Mouse (Mus musculus): ENCODE data around the gene Acaca. TPM values are rescaled to one million over a fixed set of nuclear protein-coding genes. Genes with fewer than 3 reads are reported as not detected.
"Not testable (repeated sequence)": the region's sequence is repeated elsewhere in the genome, so short reads cannot be mapped to it uniquely, and the experiment has no call there.

The Acaca gene
- polyA plus RNA-seq, 1 experiment from 2014 or later = 10.9 TPM

DNA sequence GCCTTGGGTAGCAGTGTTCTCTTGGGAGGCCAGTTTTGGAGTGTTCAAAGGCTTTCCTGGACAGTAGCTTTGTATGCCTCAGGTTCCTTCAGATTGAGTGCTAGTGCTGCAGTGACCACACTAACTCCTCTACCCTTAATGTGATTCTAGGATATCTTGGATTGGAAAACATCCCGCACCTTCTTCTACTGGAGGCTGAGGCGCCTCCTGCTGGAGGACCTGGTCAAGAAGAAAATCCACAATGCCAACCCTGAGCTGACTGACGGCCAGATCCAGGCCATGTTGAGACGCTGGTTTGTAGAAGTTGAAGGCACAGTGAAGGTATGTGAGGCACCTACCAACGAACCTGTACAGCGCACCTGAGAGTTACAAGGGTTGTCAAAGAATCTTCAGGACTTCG is 262.6 kb downstream of the Acaca start:
- H3K27ac ChIP-seq; H3K79me2 ChIP-seq (ENCODE audit: inconsistent target); H3K4me3 ChIP-seq (ENCODE audit: inconsistent target); H3K36me3 ChIP-seq (ENCODE audit: inconsistent target): not testable (repeated sequence)
- 92% methylated on average over 7 of the region's 7 CpGs for WGBS (ENCODE audit: missing documents)

DNA sequence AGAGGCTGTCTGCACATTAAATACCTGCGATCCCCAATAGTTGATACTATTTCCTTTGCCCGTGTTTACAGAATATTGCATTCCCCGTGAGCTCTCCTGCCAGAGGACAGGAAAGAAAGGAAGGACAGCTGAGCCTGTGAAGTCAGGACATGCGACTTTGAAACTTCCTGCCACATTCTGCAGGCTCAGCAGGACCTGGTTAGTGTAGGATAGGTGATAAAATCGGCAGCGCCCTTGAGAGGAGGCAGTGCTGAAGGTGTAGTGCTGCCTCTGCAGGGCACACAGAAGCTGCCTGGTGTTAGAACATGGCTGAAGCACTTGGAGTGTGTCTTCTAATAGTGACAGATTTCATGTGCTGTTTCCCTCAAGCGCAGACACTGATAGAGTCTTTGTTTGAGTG is 264.1 kb downstream of the Acaca start:
- Histone ChIP-seq H3K27ac (no peak overlapping the region), H3K4me3 (ENCODE audit: inconsistent target) (no peak overlapping the region), H3K36me3 (ENCODE audit: inconsistent target) (peaks cover 3% of the 10 kb centered on the region; the same call in 1 of the 2 replicates), H3K79me2 (ENCODE audit: inconsistent target) (no peaks in the 10 kb centered on the region)
- WGBS (ENCODE audit: missing documents) = 83% methylated on average over 7 of the region's 7 CpGs

DNA sequence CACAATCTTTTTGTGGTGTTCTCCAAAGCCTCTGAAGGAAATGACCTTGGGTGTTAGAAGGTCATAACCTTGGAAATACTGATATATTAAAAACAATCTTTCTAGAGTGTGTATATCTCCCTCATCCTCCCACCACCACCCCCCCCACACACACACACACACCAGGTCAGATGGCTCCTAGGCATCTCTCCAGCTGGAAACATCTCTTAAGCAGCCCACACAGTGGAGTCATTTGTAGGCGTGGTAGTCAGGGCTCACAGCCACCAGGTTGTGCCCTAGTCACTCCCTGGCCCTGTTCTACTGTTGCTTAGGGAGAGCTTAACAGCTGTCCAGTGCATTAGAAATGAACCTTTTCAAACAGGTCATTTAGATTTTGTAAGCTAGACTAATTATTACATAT is 265.5 kb downstream of the Acaca start:
- Histone ChIP-seq H3K4me3 (ENCODE audit: inconsistent target) (no peak overlapping the region), H3K36me3 (ENCODE audit: inconsistent target) (peaks cover 3% of the 10 kb centered on the region; the same call in 1 of the 2 replicates), H3K27ac (no peak overlapping the region), H3K79me2 (ENCODE audit: inconsistent target) (no peaks in the 10 kb centered on the region)
- WGBS (ENCODE audit: missing documents) = 100% methylated on average over 1 of the region's 1 CpGs

DNA sequence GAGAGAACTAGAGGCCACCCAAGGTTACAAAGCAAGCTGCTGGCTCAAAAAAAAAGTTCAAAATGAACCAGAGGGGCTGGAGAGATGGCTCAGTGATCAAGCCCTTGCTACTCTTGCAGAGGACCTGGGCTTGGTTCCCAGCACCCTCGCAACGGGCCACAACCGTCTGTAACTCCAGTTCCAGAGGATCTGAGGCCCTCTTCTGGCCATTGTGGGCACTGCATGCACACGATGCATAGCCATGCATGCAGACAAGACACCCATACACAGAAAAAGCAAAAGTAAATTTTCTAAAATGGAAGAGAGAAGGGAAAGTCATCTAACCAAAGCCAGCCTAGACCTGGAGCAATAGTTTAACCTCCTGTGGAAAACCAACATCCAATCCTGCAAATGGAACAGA is 277.3 kb downstream of the Acaca start:
- H3K27ac ChIP-seq = no peak overlapping the region
- no peak overlapping the region for H3K4me3 ChIP-seq (ENCODE audit: inconsistent target)
- no peaks in the 10 kb centered on the region for H3K79me2 ChIP-seq (ENCODE audit: inconsistent target)
- H3K36me3 ChIP-seq (ENCODE audit: inconsistent target) = no peaks in the 10 kb centered on the region
- 95% methylated on average over 4 of the region's 4 CpGs for WGBS (ENCODE audit: missing documents)

DNA sequence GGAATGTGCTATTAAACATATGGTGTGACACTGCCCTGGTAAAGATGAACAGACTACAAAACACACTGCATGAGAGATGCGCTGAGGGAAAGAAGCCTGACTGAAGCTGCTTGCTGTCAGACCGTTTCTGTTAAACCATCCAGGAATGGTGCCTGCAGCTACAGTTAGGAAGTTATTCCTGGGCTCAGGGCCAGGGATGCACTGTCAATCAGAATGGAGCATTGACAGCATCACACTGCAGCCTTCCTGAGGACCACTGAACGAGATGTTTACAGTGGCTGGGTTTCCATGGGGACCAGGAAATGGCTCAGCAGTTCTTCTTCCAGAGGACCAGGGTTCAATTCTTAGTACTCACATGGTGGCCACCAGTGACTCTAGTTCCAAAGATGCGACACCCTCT is 280.9 kb downstream of the Acaca start:
- Histone ChIP-seq H3K4me3 (ENCODE audit: inconsistent target) (no peak overlapping the region), H3K79me2 (ENCODE audit: inconsistent target) (no peaks in the 10 kb centered on the region), H3K27ac (no peak overlapping the region), H3K36me3 (ENCODE audit: inconsistent target) (no peaks in the 10 kb centered on the region)
- 58% methylated on average over 4 of the region's 4 CpGs for WGBS (ENCODE audit: missing documents)

DNA sequence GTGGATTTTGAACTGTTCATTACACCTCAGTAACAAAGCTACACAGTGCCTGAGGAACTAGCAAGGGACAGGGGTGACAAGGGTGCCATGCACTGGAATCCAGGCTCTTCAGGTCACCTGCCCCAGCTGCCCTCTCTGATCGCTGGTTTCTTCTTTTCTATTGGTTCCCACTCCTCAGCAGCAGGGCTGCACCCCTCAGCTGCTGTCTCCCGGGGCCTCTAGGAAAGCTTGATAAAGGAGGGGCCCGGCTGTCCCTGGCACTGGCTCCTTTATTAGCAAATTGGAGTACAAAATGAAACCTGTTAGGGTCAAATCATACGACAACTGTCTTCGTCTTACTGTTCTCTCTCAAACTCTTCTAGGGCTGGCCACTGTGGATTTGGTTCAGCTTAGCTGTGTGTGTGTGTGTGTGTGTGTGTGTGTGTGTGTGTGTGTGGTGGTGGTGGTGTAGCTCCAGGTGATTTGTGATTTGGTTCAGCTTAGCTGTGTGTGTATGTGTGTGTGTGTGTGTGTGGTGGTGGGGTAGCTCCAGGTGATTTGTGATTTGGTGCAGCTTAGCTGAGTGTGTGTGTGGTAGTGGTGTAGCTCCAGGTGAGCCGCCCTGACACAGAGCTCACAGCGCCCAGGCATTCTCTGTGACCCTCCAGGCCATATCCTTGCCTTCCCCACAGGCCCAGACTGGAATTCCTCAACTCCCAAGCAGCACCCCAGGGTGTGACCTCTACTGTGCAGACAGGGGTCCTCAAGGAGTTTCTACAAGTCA is 281.6 kb downstream of the Acaca start:
- H3K27ac ChIP-seq = no peak overlapping the region
- no peaks in the 10 kb centered on the region for H3K79me2 ChIP-seq (ENCODE audit: inconsistent target)
- H3K4me3 ChIP-seq (ENCODE audit: inconsistent target) = no peak overlapping the region
- 80% methylated on average over 7 of the region's 7 CpGs for WGBS (ENCODE audit: missing documents)
- H3K36me3 ChIP-seq (ENCODE audit: inconsistent target) = no peaks in the 10 kb centered on the region

DNA sequence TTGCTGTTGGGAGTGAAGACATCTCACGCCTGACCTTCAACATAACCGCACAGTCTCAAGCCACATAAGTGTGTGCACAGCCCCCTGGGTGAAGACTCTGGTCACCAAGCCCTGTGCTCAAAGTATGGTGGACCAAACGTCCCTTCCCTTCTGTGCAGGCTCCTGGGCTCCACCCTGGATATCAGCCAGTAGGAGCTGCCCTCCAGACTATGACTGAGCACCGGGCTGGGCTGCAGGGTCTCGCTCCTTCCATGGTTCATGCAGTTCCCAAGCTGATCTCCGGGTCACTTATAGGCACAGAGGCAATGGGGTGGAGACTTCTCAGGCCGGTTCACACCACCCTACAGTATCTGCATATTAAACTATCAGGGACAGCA is 282.2 kb downstream of the Acaca start:
- 79% methylated on average over 7 of the region's 7 CpGs for WGBS (ENCODE audit: missing documents)
- H3K36me3 ChIP-seq (ENCODE audit: inconsistent target) = no peaks in the 10 kb centered on the region
- H3K4me3 ChIP-seq (ENCODE audit: inconsistent target) = no peak overlapping the region
- no peak overlapping the region for H3K27ac ChIP-seq
- H3K79me2 ChIP-seq (ENCODE audit: inconsistent target) = no peaks in the 10 kb centered on the region

DNA sequence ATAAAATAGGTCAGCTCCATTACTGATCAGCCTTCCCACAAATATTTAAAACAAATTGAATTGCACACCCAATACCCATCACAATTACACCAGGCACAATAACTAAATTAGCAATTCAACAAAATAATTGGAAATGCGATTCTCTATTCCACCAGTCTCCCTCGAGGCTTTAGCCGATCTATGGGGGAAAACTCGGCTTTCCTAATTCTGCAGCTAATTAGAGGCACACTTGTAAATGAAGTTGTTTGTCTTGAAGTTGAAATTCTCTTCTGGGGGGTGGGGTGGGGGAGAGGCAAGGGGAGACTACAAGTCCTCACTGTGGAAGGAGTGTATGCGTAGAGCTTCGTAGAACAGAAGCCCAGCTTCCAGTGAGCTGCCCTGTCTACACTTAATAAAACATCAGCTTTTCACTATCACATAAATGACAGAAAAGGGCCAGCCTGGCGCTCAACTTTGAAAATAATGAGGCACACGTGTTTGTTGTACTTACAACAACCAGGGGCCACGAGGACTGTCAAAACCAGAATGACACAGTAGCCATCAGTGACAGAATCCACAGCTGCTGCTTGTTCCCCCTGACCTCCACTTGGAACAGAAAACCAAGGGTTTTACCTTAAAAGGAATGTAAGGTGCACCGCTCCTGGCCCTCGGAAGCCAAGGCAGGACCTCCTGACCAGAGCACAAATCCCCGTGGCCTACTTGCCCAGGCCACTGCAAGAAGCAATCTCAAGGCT is 282.9 kb downstream of the Acaca start:
- 92% methylated on average over 11 of the region's 12 CpGs for WGBS (ENCODE audit: missing documents)
- no peak overlapping the region for H3K4me3 ChIP-seq (ENCODE audit: inconsistent target)
- H3K27ac ChIP-seq = no peak overlapping the region
- H3K36me3 ChIP-seq (ENCODE audit: inconsistent target) = no peaks in the 10 kb centered on the region
- H3K79me2 ChIP-seq (ENCODE audit: inconsistent target) = no peaks in the 10 kb centered on the region

DNA sequence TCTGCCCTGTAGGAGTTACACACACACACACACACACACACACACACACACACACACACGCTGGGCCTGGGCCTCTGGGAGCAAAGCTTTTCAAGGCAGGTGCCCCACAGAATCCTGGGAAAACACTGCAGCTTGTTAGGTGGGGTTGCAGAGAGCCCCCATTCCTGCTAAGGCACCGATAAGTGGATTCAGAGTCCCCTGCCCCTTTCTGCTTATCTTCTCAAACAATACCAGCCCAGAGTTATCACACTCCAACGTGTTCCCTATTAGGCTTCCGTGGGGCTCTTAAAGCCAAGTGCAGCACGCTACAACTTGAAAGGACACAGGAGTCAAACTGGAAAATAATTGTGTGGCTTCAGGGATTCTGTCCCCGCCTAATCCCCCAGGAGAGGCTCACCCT is 283.6 kb downstream of the Acaca start:
- Histone ChIP-seq H3K4me3 (ENCODE audit: inconsistent target) (no peak overlapping the region), H3K36me3 (ENCODE audit: inconsistent target) (no peaks in the 10 kb centered on the region), H3K27ac (no peak overlapping the region), H3K79me2 (ENCODE audit: inconsistent target) (no peaks in the 10 kb centered on the region)
- WGBS (ENCODE audit: missing documents) = 94% methylated on average over 6 of the region's 6 CpGs

DNA sequence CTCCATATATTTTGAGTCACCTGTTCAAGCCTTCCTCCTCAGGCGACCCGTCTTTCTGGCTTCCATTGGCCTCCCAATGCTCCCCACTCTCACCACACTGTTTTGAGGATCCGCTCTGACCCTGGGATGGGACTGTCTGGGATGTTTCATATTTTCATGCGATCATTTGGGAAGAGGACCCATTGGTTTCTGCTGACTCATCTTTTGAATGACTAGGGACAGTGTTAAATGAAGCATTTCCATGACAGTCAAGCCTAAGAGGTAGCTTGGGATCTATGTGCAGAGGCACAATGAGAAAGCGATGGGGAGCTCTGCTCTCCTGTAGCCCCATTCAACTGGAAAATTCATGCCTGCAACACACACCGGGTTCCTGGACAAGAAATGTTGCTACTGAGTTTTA is 291.3 kb downstream of the Acaca start:
- WGBS (ENCODE audit: missing documents) = 95% methylated on average over 6 of the region's 6 CpGs
- no peak overlapping the region for H3K4me3 ChIP-seq (ENCODE audit: inconsistent target)
- no peaks in the 10 kb centered on the region for H3K79me2 ChIP-seq (ENCODE audit: inconsistent target)
- no peaks in the 10 kb centered on the region for H3K36me3 ChIP-seq (ENCODE audit: inconsistent target)
- H3K27ac ChIP-seq = no peak overlapping the region

DNA sequence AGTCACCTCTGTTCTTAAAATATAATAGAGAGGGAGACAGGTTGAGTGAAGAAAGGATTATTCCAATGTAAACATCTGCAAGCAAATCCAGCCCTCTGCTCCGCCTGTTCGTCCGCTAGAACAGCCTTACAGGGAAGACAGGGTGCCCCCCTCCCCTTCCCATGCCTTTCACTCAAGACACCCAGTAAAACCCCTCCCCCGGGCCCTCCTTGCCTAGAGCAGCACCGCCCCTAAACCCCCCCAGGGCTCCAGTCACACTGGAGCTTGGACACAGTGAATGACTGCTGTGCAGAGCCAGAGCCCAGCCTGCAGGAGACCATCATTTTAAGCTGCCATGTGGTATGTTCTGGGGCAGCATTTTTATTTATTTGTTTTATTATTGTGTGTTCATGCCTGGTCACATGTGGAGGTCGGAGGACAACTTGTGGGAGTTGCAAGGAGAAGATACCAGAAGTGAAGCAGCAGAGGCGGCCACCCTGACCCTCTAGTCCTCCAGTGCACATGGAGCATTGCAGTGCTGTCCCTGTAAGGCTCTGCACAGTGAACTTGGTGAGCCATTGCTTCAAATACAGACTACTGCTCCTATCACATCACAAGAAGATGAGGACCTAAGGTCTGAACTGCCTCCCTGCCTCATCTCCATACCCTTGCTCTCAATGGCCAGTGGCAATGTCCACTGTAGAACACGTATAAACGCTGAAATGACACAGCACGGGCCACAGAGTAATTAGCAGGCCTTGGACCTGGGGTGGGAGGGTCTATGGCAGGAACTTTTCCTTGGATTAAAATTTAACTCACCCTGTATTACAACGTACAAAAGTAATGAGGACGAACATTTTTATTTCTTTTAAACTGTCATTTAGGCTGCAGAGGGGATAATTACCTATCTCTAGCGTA is 296.5 kb downstream of the Acaca start:
- Histone ChIP-seq H3K79me2 (ENCODE audit: inconsistent target) (no peaks in the 10 kb centered on the region), H3K36me3 (ENCODE audit: inconsistent target) (no peaks in the 10 kb centered on the region), H3K27ac (no peak overlapping the region), H3K4me3 (ENCODE audit: inconsistent target) (no peak overlapping the region)
- WGBS (ENCODE audit: missing documents) = 95% methylated on average over 13 of the region's 13 CpGs

DNA sequence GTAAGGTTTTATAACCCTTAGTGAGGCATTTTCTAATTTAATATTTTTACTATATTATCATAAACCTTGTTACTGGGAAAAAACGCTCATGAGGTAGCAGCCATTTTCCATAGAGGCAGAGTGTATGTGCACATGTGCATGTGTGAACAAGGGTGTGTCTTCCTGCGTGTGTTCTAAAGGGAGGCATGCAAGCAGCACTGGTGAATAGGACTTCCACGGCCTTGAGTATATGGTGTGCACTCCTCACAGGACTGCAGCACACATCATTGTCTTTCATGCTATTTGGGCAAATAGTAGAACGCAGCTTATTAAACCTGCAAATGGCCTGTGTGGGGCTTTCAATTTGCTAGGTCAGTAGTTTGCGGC is 297.1 kb downstream of the Acaca start:
- no peaks in the 10 kb centered on the region for H3K79me2 ChIP-seq (ENCODE audit: inconsistent target)
- 92% methylated on average over 5 of the region's 5 CpGs for WGBS (ENCODE audit: missing documents)
- H3K36me3 ChIP-seq (ENCODE audit: inconsistent target) = no peaks in the 10 kb centered on the region
- H3K4me3 ChIP-seq (ENCODE audit: inconsistent target) = no peak overlapping the region
- H3K27ac ChIP-seq = no peak overlapping the region

DNA sequence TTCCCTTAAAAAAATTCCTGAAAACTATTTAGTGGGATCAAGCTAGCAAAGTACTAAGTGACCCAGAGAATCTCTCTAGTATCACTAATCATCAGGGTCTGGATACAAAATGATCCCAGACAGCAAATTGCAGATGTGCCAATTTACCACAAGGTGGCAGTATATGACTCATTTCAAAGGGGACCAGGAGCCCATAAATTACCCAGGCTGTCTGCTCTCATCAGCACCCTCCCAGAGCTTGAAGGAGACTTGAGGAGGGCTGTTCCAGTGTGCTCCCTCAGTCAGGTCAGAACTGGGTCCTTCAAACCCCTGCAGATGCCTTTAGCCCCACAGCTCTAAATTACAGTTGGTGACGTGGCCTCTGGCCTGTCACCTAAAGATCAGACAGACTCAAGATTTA is 300.1 kb downstream of the Acaca start:
- no peaks in the 10 kb centered on the region for H3K79me2 ChIP-seq (ENCODE audit: inconsistent target)
- 89% methylated on average over 1 of the region's 1 CpGs for WGBS (ENCODE audit: missing documents)
- no peak overlapping the region for H3K4me3 ChIP-seq (ENCODE audit: inconsistent target)
- no peaks in the 10 kb centered on the region for H3K36me3 ChIP-seq (ENCODE audit: inconsistent target)
- no peak overlapping the region for H3K27ac ChIP-seq

DNA sequence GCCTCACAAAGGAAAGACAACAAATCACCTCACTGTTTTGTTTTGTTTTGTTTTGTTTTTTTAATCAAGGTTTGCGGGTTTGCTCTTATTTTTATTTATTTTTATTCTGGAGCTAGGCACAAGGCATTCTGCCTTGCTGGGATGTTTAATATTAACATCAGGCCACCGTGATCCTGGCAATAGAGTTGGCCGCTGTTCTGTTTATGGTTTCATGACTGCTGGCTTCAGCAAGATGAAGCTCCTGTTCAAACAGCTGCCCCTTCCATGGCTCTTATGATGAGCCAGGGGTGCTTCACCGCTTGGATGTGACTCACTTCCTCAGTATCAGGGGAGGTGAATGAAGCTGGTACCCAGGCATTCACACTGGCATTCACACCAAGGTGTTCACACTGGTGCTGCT is 300.9 kb downstream of the Acaca start:
- 91% methylated on average over 3 of the region's 4 CpGs for WGBS (ENCODE audit: missing documents)
- H3K79me2 ChIP-seq (ENCODE audit: inconsistent target) = no peaks in the 10 kb centered on the region
- no peak overlapping the region for H3K4me3 ChIP-seq (ENCODE audit: inconsistent target)
- H3K36me3 ChIP-seq (ENCODE audit: inconsistent target) = no peaks in the 10 kb centered on the region
- no peak overlapping the region for H3K27ac ChIP-seq

DNA sequence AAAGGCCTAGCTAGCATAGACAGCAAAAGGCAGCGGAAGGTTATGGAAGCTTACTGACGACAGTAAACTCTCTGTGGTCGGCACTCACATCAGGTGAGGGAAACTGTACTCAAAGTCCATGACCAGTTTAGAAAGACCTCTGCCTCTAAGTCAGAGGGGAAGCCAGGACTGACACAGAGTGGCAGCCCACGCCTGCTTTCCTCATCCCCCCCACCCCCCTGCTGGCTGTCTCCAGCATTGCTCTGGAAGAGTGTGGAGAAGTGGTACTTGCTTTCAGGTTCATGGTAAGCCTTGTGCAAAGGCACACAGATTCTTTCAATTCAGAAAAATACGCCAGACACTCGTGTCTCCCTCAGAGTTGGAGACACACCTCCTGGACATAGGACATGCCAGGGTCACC is 305.4 kb downstream of the Acaca start:
- Histone ChIP-seq H3K79me2 (ENCODE audit: inconsistent target) (no peaks in the 10 kb centered on the region), H3K4me3 (ENCODE audit: inconsistent target) (no peak overlapping the region), H3K27ac (no peak overlapping the region), H3K36me3 (ENCODE audit: inconsistent target) (peaks cover 5% of the 10 kb centered on the region; the same call in 1 of the 2 replicates)
- 91% methylated on average over 6 of the region's 6 CpGs for WGBS (ENCODE audit: missing documents)

Data from macrophage (primary cell).